Mouse (Mus musculus): ENCODE measurements around the gene Heatr5b. TPM values are rescaled to one million over a fixed set of nuclear protein-coding genes. Genes with fewer than 3 reads are reported as not detected.

Heatr5b gene
- polyA plus RNA-seq, 1 experiment, result 11.8 TPM

- TF ChIP-seq MYOG (IDR thresholded peaks at IDR 0.05; ENCODE audit: control insufficient read depth in 1 of 3, insufficient read depth in 1 of 3, insufficient read length in 2 of 3, low read depth in 2 of 3), result no peak
- no peak for TF ChIP-seq USF1 (IDR thresholded peaks at IDR 0.05; ENCODE audit: low read depth)
- TF ChIP-seq POLR2A (IDR thresholded peaks at IDR 0.05; ENCODE audit: insufficient read length, low read depth), result no peak
- TF ChIP-seq SRF (IDR thresholded peaks at IDR 0.05; ENCODE audit: control insufficient read depth, insufficient read length, low read depth), result no peak
- no peak for TF ChIP-seq MYOD1 (IDR thresholded peaks at IDR 0.05; ENCODE audit: control insufficient read depth in 1 of 3, insufficient read length in 2 of 3, low read depth in 2 of 3)
- no peak for TF ChIP-seq REST (IDR thresholded peaks at IDR 0.05; ENCODE audit: insufficient read depth, insufficient read length)
- TF ChIP-seq TCF12 (IDR thresholded peaks at IDR 0.05; ENCODE audit: insufficient read depth, poor library complexity, severe bottlenecking), result no peak
- TF ChIP-seq MAX (IDR thresholded peaks at IDR 0.05; ENCODE audit: low read depth), result no peak
- TF ChIP-seq TCF3 (IDR thresholded peaks at IDR 0.05; ENCODE audit: insufficient read length, low read depth), result no peak
- TF ChIP-seq POLR2AphosphoS2 (IDR thresholded peaks at IDR 0.05; ENCODE audit: insufficient read length, low read depth), result no peak
- no peak for TF ChIP-seq CEBPB (IDR thresholded peaks at IDR 0.05; ENCODE audit: insufficient read depth, poor library complexity, severe bottlenecking)
- no peak for TF ChIP-seq E2F4 (IDR thresholded peaks at IDR 0.05; ENCODE audit: insufficient read depth)
- peak overlapping the region; percentile 81 for H3K4me2 ChIP-seq (ENCODE audit: low read depth)
- H3K27me3 ChIP-seq (ENCODE audit: control insufficient read depth, insufficient read depth, insufficient read length), result no peaks in the 10 kb centered on the region
- peak overlapping the region; percentile 45 for H3ac ChIP-seq (ENCODE audit: control insufficient read depth, insufficient read length)
- H3K4me3 ChIP-seq, result peak overlapping the region; percentile 63
- H3K36me3 ChIP-seq (ENCODE audit: control insufficient read depth, insufficient read depth), result no peaks in the 10 kb centered on the region
- H3K79me2 ChIP-seq (ENCODE audit: control insufficient read depth, insufficient read depth), result peaks cover 42% of the 10 kb centered on the region
Measured at GRCm38 (mm10) chr17:78735731-78736472, 99.3 kb downstream of the Heatr5b start.

DNA sequence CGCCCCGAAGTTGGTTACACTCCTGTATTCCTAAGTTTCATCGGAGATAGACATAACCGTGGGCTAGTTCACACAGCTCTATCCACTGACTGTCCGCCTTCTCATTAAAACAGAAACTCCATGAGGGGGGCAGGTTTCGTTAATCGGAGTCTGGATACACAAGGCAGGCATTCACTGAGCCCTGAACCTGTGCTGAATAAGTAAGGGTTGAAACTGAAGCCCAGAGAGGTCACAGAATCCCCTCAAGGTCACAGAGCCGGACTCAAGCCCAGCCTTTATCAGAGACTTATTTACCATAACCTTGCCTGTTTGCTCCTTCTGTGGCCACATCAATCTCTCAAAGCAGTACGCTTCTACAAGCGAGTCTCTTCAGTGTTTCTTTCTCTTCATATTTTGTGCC is 100.4 kb downstream of the Heatr5b start:
- Histone ChIP-seq H3ac (ENCODE audit: control insufficient read depth, insufficient read length) (no peak overlapping the region), H3K79me2 (ENCODE audit: control insufficient read depth, insufficient read depth) (peaks cover 50% of the 10 kb centered on the region), H3K36me3 (ENCODE audit: control insufficient read depth, insufficient read depth) (no peaks in the 10 kb centered on the region), H3K4me3 (peak overlapping the region; percentile 63), H3K27me3 (ENCODE audit: control insufficient read depth, insufficient read depth, insufficient read length) (no peaks in the 10 kb centered on the region), H3K4me2 (ENCODE audit: low read depth) (peak overlapping the region; percentile 81)
- TF ChIP-seq E2F4 (IDR thresholded peaks at IDR 0.05; ENCODE audit: insufficient read depth), result no peak
- no peak for TF ChIP-seq SRF (IDR thresholded peaks at IDR 0.05; ENCODE audit: control insufficient read depth, insufficient read length, low read depth)
- no peak for TF ChIP-seq TCF3 (IDR thresholded peaks at IDR 0.05; ENCODE audit: insufficient read length, low read depth)
- no peak for TF ChIP-seq REST (IDR thresholded peaks at IDR 0.05; ENCODE audit: insufficient read depth, insufficient read length)
- TF ChIP-seq MAX (IDR thresholded peaks at IDR 0.05; ENCODE audit: low read depth), result no peak
- no peak for TF ChIP-seq POLR2A (IDR thresholded peaks at IDR 0.05; ENCODE audit: insufficient read length, low read depth)
- no peak for TF ChIP-seq MYOD1 (IDR thresholded peaks at IDR 0.05; ENCODE audit: control insufficient read depth in 1 of 3, insufficient read length in 2 of 3, low read depth in 2 of 3)
- no peak for TF ChIP-seq CEBPB (IDR thresholded peaks at IDR 0.05; ENCODE audit: insufficient read depth, poor library complexity, severe bottlenecking)
- no peak for TF ChIP-seq POLR2AphosphoS2 (IDR thresholded peaks at IDR 0.05; ENCODE audit: insufficient read length, low read depth)
- no peak for TF ChIP-seq MYOG (IDR thresholded peaks at IDR 0.05; ENCODE audit: control insufficient read depth in 1 of 3, insufficient read depth in 1 of 3, insufficient read length in 2 of 3, low read depth in 2 of 3)
- no peak for TF ChIP-seq USF1 (IDR thresholded peaks at IDR 0.05; ENCODE audit: low read depth)
- no peak for TF ChIP-seq TCF12 (IDR thresholded peaks at IDR 0.05; ENCODE audit: insufficient read depth, poor library complexity, severe bottlenecking)

GRCm38 (mm10) chr17:78732056-78732455 is 103.1 kb downstream of the Heatr5b start:
- Histone ChIP-seq H3ac (ENCODE audit: control insufficient read depth, insufficient read length) (no peak overlapping the region), H3K4me3 (no peak overlapping the region), H3K27me3 (ENCODE audit: control insufficient read depth, insufficient read depth, insufficient read length) (no peaks in the 10 kb centered on the region), H3K79me2 (ENCODE audit: control insufficient read depth, insufficient read depth) (peaks cover 78% of the 10 kb centered on the region), H3K4me2 (ENCODE audit: low read depth) (no peak overlapping the region), H3K36me3 (ENCODE audit: control insufficient read depth, insufficient read depth) (no peaks in the 10 kb centered on the region)
- no peak for TF ChIP-seq MYOD1 (IDR thresholded peaks at IDR 0.05; ENCODE audit: control insufficient read depth in 1 of 3, insufficient read length in 2 of 3, low read depth in 2 of 3)
- TF ChIP-seq MYOG (IDR thresholded peaks at IDR 0.05; ENCODE audit: control insufficient read depth in 1 of 3, insufficient read depth in 1 of 3, insufficient read length in 2 of 3, low read depth in 2 of 3), result no peak

- H3K79me2 ChIP-seq (ENCODE audit: control insufficient read depth, insufficient read depth), result peaks cover 63% of the 10 kb centered on the region
- H3K27me3 ChIP-seq (ENCODE audit: control insufficient read depth, insufficient read depth, insufficient read length), result no peaks in the 10 kb centered on the region
- H3K4me3 ChIP-seq, result no peak overlapping the region
- no peaks in the 10 kb centered on the region for H3K36me3 ChIP-seq (ENCODE audit: control insufficient read depth, insufficient read depth)
- TF ChIP-seq POLR2AphosphoS2 (IDR thresholded peaks at IDR 0.05; ENCODE audit: insufficient read length, low read depth), result no peak
- no peak for TF ChIP-seq MYOG (IDR thresholded peaks at IDR 0.05; ENCODE audit: control insufficient read depth in 1 of 3, insufficient read depth in 1 of 3, insufficient read length in 2 of 3, low read depth in 2 of 3)
- TF ChIP-seq TCF12 (IDR thresholded peaks at IDR 0.05; ENCODE audit: insufficient read depth, poor library complexity, severe bottlenecking), result no peak
- no peak for TF ChIP-seq CEBPB (IDR thresholded peaks at IDR 0.05; ENCODE audit: insufficient read depth, poor library complexity, severe bottlenecking)
- no peak overlapping the region for H3K4me2 ChIP-seq (ENCODE audit: low read depth)
- H3ac ChIP-seq (ENCODE audit: control insufficient read depth, insufficient read length), result no peak overlapping the region
Measured at GRCm38 (mm10) chr17:78726746-78727449, 108.3 kb downstream of the Heatr5b start.
